Mouse (Mus musculus) liver, postnatal 0 days (tissue): ENCODE data around the gene Rnf207. TPM values are rescaled to one million over a fixed set of nuclear protein-coding genes. Genes with fewer than 3 reads are reported as not detected.

Experiments
- ATAC-seq: fragments of 200-750 bp; cut with Nextera tagmentation; 2 replicates; pipeline ENCODE4 v1.8.0; 2017; ENCODE audit warnings: mild to moderate bottlenecking, moderate library complexity
- DNase-seq: peaks from one replicate; pipeline ENCODE4 v3.0.0-alpha.2; 2016
- H3K27ac ChIP-seq: fragments of 300-500 bp; sonication (generic); 2 replicates; pipeline ENCODE4 v1.5.1; 2014; ENCODE audit warnings: antibody characterized with exemption, moderate library complexity, mild to moderate bottlenecking, low read depth
- H3K27me3 ChIP-seq: fragments of 300-500 bp; sonication (generic); 2 replicates; pipeline ENCODE4 v1.6.1; 2014; ENCODE audit warnings: low read length, control low read depth, mixed read lengths; ENCODE audit not compliant: insufficient read depth
- H3K36me3 ChIP-seq: fragments of 300-500 bp; sonication (generic); replicated peaks from 2 replicates; pipeline ENCODE4 v1.6.1; 2014; ENCODE audit warnings: mild to moderate bottlenecking, control low read depth, low read length, moderate library complexity, mixed read lengths; ENCODE audit not compliant: insufficient read depth
- H3K4me1 ChIP-seq: fragments of 300-500 bp; sonication (generic); 2 replicates; pipeline ENCODE4 v1.6.1; 2014; ENCODE audit warnings: antibody characterized with exemption, mild to moderate bottlenecking, control low read depth; ENCODE audit not compliant: insufficient read depth
- H3K4me2 ChIP-seq: fragments of 300-500 bp; sonication (generic); 2 replicates; pipeline ENCODE4 v1.6.1; 2014; ENCODE audit warnings: low read depth, mild to moderate bottlenecking, low read length, moderate library complexity, mixed read lengths
- H3K4me3 ChIP-seq: fragments of 300-500 bp; sonication (generic); 2 replicates; pipeline ENCODE4 v1.5.1; 2014; ENCODE audit warnings: low read depth, low read length
- H3K9ac ChIP-seq: fragments of 300-500 bp; sonication (generic); replicated peaks from 2 replicates; pipeline ENCODE4 v1.6.1; 2014; ENCODE audit warnings: mild to moderate bottlenecking, moderate library complexity
- H3K9me3 ChIP-seq: fragments of 300-500 bp; sonication (generic); 2 replicates; pipeline ENCODE4 v1.6.1; 2016; ENCODE audit warnings: mild to moderate bottlenecking, control low read depth, low read length, mixed read lengths
- CTCF ChIP-seq: sonication (generic); IDR thresholded peaks from 2 replicates; pipeline ENCODE4 v1.5.1; 2016; ENCODE audit warnings: antibody characterized with exemption, low read depth
- EP300 ChIP-seq: IDR thresholded peaks from 2 replicates; pipeline ENCODE4 v1.6.1; 2016; ENCODE audit warnings: antibody characterized with exemption, low read depth, mild to moderate bottlenecking
- WGBS: fragments of 180-500 bp; shearing (Covaris S2); extraction: QIAGEN DNeasy Blood & Tissue Kit; methylation state at CpG from one replicate; pipeline ENCODE4 v1.1.7; 2014; ENCODE audit not compliant: insufficient replicate concordance; 5-methylcytosine and 5-hydroxymethylcytosine counted together
- polyA plus RNA-seq: library from polyadenylated mRNA; unstranded; fragments of >200 nt; fragmentation: Nextera tagmentation; extraction: Ambion mirVana; gene quantifications from 2 replicates; pipeline ENCODE4 v1.2.1, GENCODE M21; 2015

Rnf207 gene
- polyA plus RNA-seq, 1 experiment from 2014 or later = 0.13 TPM

DNA sequence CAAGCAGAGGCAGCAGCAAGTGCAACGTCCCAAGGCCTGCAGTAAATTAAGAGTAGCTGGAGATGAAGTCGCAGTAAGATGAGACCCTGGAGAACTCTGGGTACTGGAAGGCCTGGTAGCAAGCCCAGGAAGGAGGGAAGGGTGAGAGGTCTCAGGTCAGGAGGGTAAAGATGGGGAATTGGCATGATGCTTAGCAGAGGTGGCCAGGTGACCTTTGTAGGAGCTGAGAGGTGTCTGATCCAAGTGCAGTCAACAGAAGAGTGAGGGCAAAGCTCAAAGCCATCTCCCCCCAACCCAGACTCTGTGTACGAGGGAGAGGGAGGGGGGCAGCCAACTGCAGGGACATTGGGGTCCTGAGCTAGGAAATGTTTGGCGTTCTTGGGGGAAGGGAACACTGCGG is 2.7 kb upstream of the Rnf207 start:
- Histone ChIP-seq H3K4me2 (no peak overlapping the region), H3K4me3 (no peak overlapping the region)
- WGBS = 59% methylated on average over 5 of the region's 5 CpGs

GRCm38 (mm10) chr4:152317631-152318033 is 1.2 kb downstream of the Rnf207 start:
- Histone ChIP-seq H3K36me3 (no peaks in the 10 kb centered on the region), H3K4me1 (peaks cover 9% of the 10 kb centered on the region), H3K4me2 (no peak overlapping the region), H3K9me3 (no peaks in the 10 kb centered on the region), H3K4me3 (no peak overlapping the region), H3K27ac (no peak overlapping the region), H3K27me3 (peaks cover 54% of the 10 kb centered on the region), H3K9ac (no peak overlapping the region)
- WGBS = 73% methylated on average over 6 of the region's 6 CpGs
- ATAC-seq = no peak
- TF ChIP-seq EP300 (no peak), CTCF (no peak)
- no peak for DNase-seq

More for the DNA sequence above, 2.7 kb upstream of the Rnf207 start:
- ATAC-seq = no peak
- Histone ChIP-seq H3K9ac (no peak overlapping the region), H3K36me3 (no peaks in the 10 kb centered on the region), H3K4me1 (peaks cover 6% of the 10 kb centered on the region), H3K27me3 (peaks cover 15% of the 10 kb centered on the region), H3K9me3 (no peaks in the 10 kb centered on the region), H3K27ac (no peak overlapping the region)
- no peak for DNase-seq
- TF ChIP-seq CTCF (no peak), EP300 (no peak)

- TF ChIP-seq EP300 (no peak), CTCF (no peak)
- DNase-seq = no peak
- ATAC-seq = no peak
- no peak overlapping the region for H3K27ac ChIP-seq
- peak overlapping the region; percentile 22; the same call in 1 of the 2 replicates for H3K4me2 ChIP-seq
- no peaks in the 10 kb centered on the region for H3K36me3 ChIP-seq
- no peaks in the 10 kb centered on the region for H3K9me3 ChIP-seq
- peaks cover 70% of the 10 kb centered on the region for H3K27me3 ChIP-seq
- no peak overlapping the region for H3K9ac ChIP-seq
- peaks cover 9% of the 10 kb centered on the region for H3K4me1 ChIP-seq
- peak overlapping the region; percentile 13; the same call in 1 of the 2 replicates for H3K4me3 ChIP-seq
- 1% methylated on average over 43 of the region's 43 CpGs for WGBS
Measured at GRCm38 (mm10) chr4:152315498-152316213, 3.1 kb downstream of the Rnf207 start.

DNA sequence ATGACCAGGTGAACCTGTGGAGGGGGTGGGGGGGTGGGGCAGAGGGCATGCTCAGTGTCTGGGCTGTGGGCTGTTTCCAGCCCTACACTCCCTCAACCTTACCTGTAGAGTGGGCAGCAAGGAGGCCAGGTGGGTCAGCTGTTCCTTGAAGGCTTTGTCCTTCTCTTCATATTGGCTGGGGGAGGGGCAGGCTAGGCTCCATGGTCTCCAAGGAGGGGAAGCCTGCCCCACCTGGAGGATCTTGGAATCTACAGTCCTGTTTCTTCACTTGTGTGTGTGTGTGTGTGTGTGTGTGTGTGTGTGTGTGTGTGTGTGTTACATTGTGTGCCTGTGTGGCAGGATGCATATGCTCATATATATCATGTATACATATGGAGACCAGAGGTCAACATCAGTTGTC is 4.9 kb downstream of the Rnf207 start:
- ATAC-seq = no peak
- H3K9me3 ChIP-seq = no peaks in the 10 kb centered on the region
- H3K27ac ChIP-seq = no peak overlapping the region
- peaks cover 70% of the 10 kb centered on the region for H3K27me3 ChIP-seq
- H3K4me3 ChIP-seq = no peak overlapping the region
- H3K9ac ChIP-seq = no peak overlapping the region
- TF ChIP-seq CTCF = no peak
- TF ChIP-seq EP300 = no peak
- no peak for DNase-seq
- H3K36me3 ChIP-seq = no peaks in the 10 kb centered on the region
- H3K4me2 ChIP-seq = no peak overlapping the region
- peaks cover 8% of the 10 kb centered on the region for H3K4me1 ChIP-seq

GRCm38 (mm10) chr4:152313211-152313632 is 5.6 kb downstream of the Rnf207 start:
- Histone ChIP-seq H3K27me3 (peaks cover 68% of the 10 kb centered on the region), H3K4me1 (peaks cover 2% of the 10 kb centered on the region; the same call in 1 of the 2 replicates), H3K9ac (no peak overlapping the region), H3K27ac (no peak overlapping the region), H3K36me3 (no peaks in the 10 kb centered on the region), H3K4me3 (peak overlapping the region; percentile 30), H3K9me3 (no peaks in the 10 kb centered on the region), H3K4me2 (peak overlapping the region; percentile 58)
- 1% methylated on average over 29 of the region's 29 CpGs for WGBS
- no peak for ATAC-seq
- TF ChIP-seq CTCF (no peak), EP300 (no peak)
- no peak for DNase-seq

DNA sequence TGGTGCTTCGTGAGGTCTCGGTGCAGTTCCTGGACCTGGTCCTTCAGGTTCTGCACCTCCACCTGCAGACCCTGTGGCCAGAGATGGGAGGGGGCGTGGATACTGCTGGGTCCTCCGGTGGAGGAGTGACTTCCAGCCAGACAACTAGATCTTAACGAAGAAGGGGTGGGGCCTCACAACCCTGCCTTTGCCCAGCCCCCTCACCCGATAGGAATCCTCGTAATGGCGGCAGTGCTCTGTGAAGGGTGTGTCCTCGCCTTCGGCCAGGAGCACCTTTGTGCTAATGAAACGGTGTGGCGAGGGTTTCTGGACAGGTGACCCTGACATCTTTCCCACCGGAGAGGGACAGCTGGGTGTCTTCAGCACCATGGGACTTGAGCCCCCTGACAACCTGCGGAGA is 6.6 kb downstream of the Rnf207 start:
- Histone ChIP-seq H3K4me1 (peaks cover 2% of the 10 kb centered on the region; the same call in 1 of the 2 replicates), H3K27ac (no peak overlapping the region), H3K36me3 (no peaks in the 10 kb centered on the region), H3K4me3 (no peak overlapping the region), H3K9me3 (no peaks in the 10 kb centered on the region), H3K9ac (no peak overlapping the region), H3K4me2 (no peak overlapping the region), H3K27me3 (peaks cover 60% of the 10 kb centered on the region)
- WGBS = 4% methylated on average over 14 of the region's 14 CpGs
- TF ChIP-seq EP300 (no peak), CTCF (no peak)
- ATAC-seq (no peak), DNase-seq (no peak)
